Comparison of ENCODE assay signal across 8 mouse cellular contexts in the genomic region with DNA sequence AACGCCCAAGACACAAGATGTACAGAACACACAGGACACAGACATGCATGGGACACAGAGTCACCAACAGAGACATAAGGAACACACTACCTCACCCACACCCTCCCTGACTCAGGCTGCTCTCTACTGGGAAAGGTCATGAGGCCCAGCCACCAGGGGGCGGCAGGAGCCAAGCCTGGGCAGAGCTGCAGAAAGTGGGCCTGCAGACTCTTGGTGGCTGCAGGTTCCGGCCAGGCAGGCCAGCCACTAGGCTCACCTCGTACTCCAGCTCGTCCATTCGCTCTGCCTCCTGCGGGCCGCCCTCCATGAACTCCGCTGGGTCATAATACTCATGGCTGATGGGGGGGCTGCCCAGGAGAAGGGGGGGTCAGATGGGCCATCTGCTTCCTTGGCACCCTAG. TPM values are rescaled to one million over a fixed set of nuclear protein-coding genes. Genes with fewer than 3 reads are reported as not detected.
DNase-seq lines count a peak whose midpoint lies in the region; ATAC-seq lines count a peak whose summit lies in the region.

No protein-coding gene starts in this region.

- DNase-seq in CD8-positive naive resting alpha-beta T cell, adult 2 months (ENCODE audit: low read depth in 2 of 2, low spot score in 2 of 2) = peak; percentile 51 to 63
- DNase-seq in adrenal gland, postnatal 25 days = peak; percentile 72
- peak; percentile 56 to 67 for DNase-seq in lung, adult 18-20 months
- peak; percentile 68 for DNase-seq in thymus, postnatal 0 days (ENCODE audit: low spot score)

- WGBS in embryonic facial prominence, embryonic 12.5 days = 46% methylated on average over 9 of the region's 9 CpGs
- 34% methylated on average over 9 of the region's 9 CpGs for WGBS in heart, embryonic 12.5 days
- WGBS in kidney, embryonic 15.5 days = 42% methylated on average over 9 of the region's 9 CpGs
- WGBS in neural tube, embryonic 15.5 days = 43% methylated on average over 9 of the region's 9 CpGs

- H3K4me3 ChIP-seq in embryonic facial prominence, embryonic 12.5 days = no peak overlapping the region
- no peak overlapping the region for H3K4me3 ChIP-seq in heart, embryonic 12.5 days
- no peak overlapping the region for H3K4me3 ChIP-seq in kidney, embryonic 15.5 days (replicated peaks)
- H3K4me3 ChIP-seq in neural tube, embryonic 15.5 days (replicated peaks) = no peak overlapping the region

- H3K27ac ChIP-seq in embryonic facial prominence, embryonic 12.5 days = no peak overlapping the region
- H3K27ac ChIP-seq in heart, embryonic 12.5 days (ENCODE audit: poor library complexity, severe bottlenecking) = no peak overlapping the region
- no peak overlapping the region for H3K27ac ChIP-seq in kidney, embryonic 15.5 days
- no peak overlapping the region for H3K27ac ChIP-seq in neural tube, embryonic 15.5 days (replicated peaks)

- no peaks in the 10 kb centered on the region for H3K36me3 ChIP-seq in embryonic facial prominence, embryonic 12.5 days
- H3K36me3 ChIP-seq in heart, embryonic 12.5 days = no peaks in the 10 kb centered on the region
- H3K36me3 ChIP-seq in kidney, embryonic 15.5 days = peaks cover 6% of the 10 kb centered on the region; the same call in 1 of the 2 replicates
- peaks cover 7% of the 10 kb centered on the region for H3K36me3 ChIP-seq in neural tube, embryonic 15.5 days

- no peak overlapping the region for H3K4me2 ChIP-seq in embryonic facial prominence, embryonic 12.5 days (replicated peaks)
- no peak overlapping the region for H3K4me2 ChIP-seq in heart, embryonic 12.5 days
- H3K4me2 ChIP-seq in kidney, embryonic 15.5 days = no peak overlapping the region
- no peak overlapping the region for H3K4me2 ChIP-seq in neural tube, embryonic 15.5 days

- no peaks in the 10 kb centered on the region for H3K9me3 ChIP-seq in embryonic facial prominence, embryonic 12.5 days
- no peaks in the 10 kb centered on the region for H3K9me3 ChIP-seq in heart, embryonic 12.5 days (replicated peaks)
- H3K9me3 ChIP-seq in kidney, embryonic 15.5 days (replicated peaks) = no peaks in the 10 kb centered on the region
- H3K9me3 ChIP-seq in neural tube, embryonic 15.5 days (replicated peaks) = no peaks in the 10 kb centered on the region

- peaks cover 3% of the 10 kb centered on the region; the same call in 1 of the 2 replicates for H3K27me3 ChIP-seq in embryonic facial prominence, embryonic 12.5 days
- H3K27me3 ChIP-seq in heart, embryonic 12.5 days (replicated peaks) = 0 out of 2 replicates have a peak, but pooled peaks cover 8% of the 10 kb centered on the region
- peaks cover 15% of the 10 kb centered on the region for H3K27me3 ChIP-seq in kidney, embryonic 15.5 days
- H3K27me3 ChIP-seq in neural tube, embryonic 15.5 days (replicated peaks) = no peaks in the 10 kb centered on the region

- H3K9ac ChIP-seq in embryonic facial prominence, embryonic 12.5 days = no peak overlapping the region
- H3K9ac ChIP-seq in heart, embryonic 12.5 days = no peak overlapping the region
- no peak overlapping the region for H3K9ac ChIP-seq in kidney, embryonic 15.5 days
- no peak overlapping the region for H3K9ac ChIP-seq in neural tube, embryonic 15.5 days (replicated peaks)

- ATAC-seq in embryonic facial prominence, embryonic 12.5 days (ENCODE audit: insufficient number of reproducible peaks, insufficient read depth, low FRiP score, low TSS enrichment) = peak; percentile 70; the same call in 1 of the 2 replicates
- ATAC-seq in heart, embryonic 12.5 days (ENCODE audit: insufficient number of reproducible peaks, low FRiP score) = peak; percentile 45; the same call in 1 of the 2 replicates
- peak; percentile 78 for ATAC-seq in kidney, embryonic 15.5 days (replicated peaks; ENCODE audit: low FRiP score)
- ATAC-seq in neural tube, embryonic 15.5 days (ENCODE audit: low FRiP score) = peak; percentile 56; the same call in 1 of the 2 replicates

- H3K4me1 ChIP-seq in embryonic facial prominence, embryonic 12.5 days = no peaks in the 10 kb centered on the region
- no peaks in the 10 kb centered on the region for H3K4me1 ChIP-seq in heart, embryonic 12.5 days (replicated peaks)
- H3K4me1 ChIP-seq in kidney, embryonic 15.5 days = 0 out of 2 replicates have a peak, but pooled peaks cover 3% of the 10 kb centered on the region
- H3K4me1 ChIP-seq in neural tube, embryonic 15.5 days = no peaks in the 10 kb centered on the region

RNA-seq across cellular contexts. Expression of a gene that starts 11.7 kb away (rescaled TPM):
- total RNA-seq in adrenal gland, postnatal 25 days (2021) = 145 and 162 TPM in 2 replicates
- 140 and 143 TPM in 2 replicates for polyA plus RNA-seq in embryonic facial prominence, embryonic 12.5 days (2016; fragmentation: Nextera tagmentation; extraction: Ambion mirVana)
- 144 and 145 TPM in 2 replicates for polyA plus RNA-seq in heart, embryonic 12.5 days (2016; fragmentation: Nextera tagmentation; extraction: Ambion mirVana)
- 176 and 184 TPM in 2 replicates for polyA plus RNA-seq in kidney, embryonic 15.5 days (2015; fragmentation: Nextera tagmentation; extraction: Ambion mirVana)
- polyA plus RNA-seq in neural tube, embryonic 15.5 days (2015; fragmentation: Nextera tagmentation; extraction: Ambion mirVana) = 158 and 163 TPM in 2 replicates
- 235 and 241 TPM in 2 replicates for polyA plus RNA-seq in thymus, postnatal 0 days (2015; fragmentation: Nextera tagmentation; extraction: Ambion mirVana)

RNA-seq across cellular contexts. Expression of a gene that starts 11.8 kb away (rescaled TPM):
- 378 and 448 TPM in 2 replicates for total RNA-seq in adrenal gland, postnatal 25 days (2021)
- 161 and 172 TPM in 2 replicates for polyA plus RNA-seq in embryonic facial prominence, embryonic 12.5 days (2016; fragmentation: Nextera tagmentation; extraction: Ambion mirVana)
- polyA plus RNA-seq in heart, embryonic 12.5 days (2016; fragmentation: Nextera tagmentation; extraction: Ambion mirVana) = 270 and 279 TPM in 2 replicates
- polyA plus RNA-seq in kidney, embryonic 15.5 days (2015; fragmentation: Nextera tagmentation; extraction: Ambion mirVana) = 224 and 234 TPM in 2 replicates
- polyA plus RNA-seq in neural tube, embryonic 15.5 days (2015; fragmentation: Nextera tagmentation; extraction: Ambion mirVana) = 276 TPM in 2 replicates
- polyA plus RNA-seq in thymus, postnatal 0 days (2015; fragmentation: Nextera tagmentation; extraction: Ambion mirVana) = 191 and 203 TPM in 2 replicates

RNA-seq across cellular contexts. Expression of a gene that starts 24.3 kb away (rescaled TPM):
- total RNA-seq in adrenal gland, postnatal 25 days (2021) = 0.43 and 0.52 TPM in 2 replicates
- 5.6 and 9.6 TPM in 2 replicates for polyA plus RNA-seq in embryonic facial prominence, embryonic 12.5 days (2016; fragmentation: Nextera tagmentation; extraction: Ambion mirVana)
- polyA plus RNA-seq in heart, embryonic 12.5 days (2016; fragmentation: Nextera tagmentation; extraction: Ambion mirVana) = 72.5 and 75.2 TPM in 2 replicates
- polyA plus RNA-seq in kidney, embryonic 15.5 days (2015; fragmentation: Nextera tagmentation; extraction: Ambion mirVana) = 5.2 and 8.1 TPM in 2 replicates
- 3.6 and 4.8 TPM in 2 replicates for polyA plus RNA-seq in neural tube, embryonic 15.5 days (2015; fragmentation: Nextera tagmentation; extraction: Ambion mirVana)
- polyA plus RNA-seq in thymus, postnatal 0 days (2015; fragmentation: Nextera tagmentation; extraction: Ambion mirVana) = 1.1 and 1.4 TPM in 2 replicates

RNA-seq across cellular contexts. Expression of a gene that starts 26.3 kb away (rescaled TPM):
- 3.1 and 4.6 TPM in 2 replicates for total RNA-seq in adrenal gland, postnatal 25 days (2021)
- polyA plus RNA-seq in embryonic facial prominence, embryonic 12.5 days (2016; fragmentation: Nextera tagmentation; extraction: Ambion mirVana) = 1.7 and 2.1 TPM in 2 replicates
- polyA plus RNA-seq in heart, embryonic 12.5 days (2016; fragmentation: Nextera tagmentation; extraction: Ambion mirVana) = 0.42 and 0.54 TPM in 2 replicates
- 0.80 and 0.92 TPM in 2 replicates for polyA plus RNA-seq in kidney, embryonic 15.5 days (2015; fragmentation: Nextera tagmentation; extraction: Ambion mirVana)
- polyA plus RNA-seq in neural tube, embryonic 15.5 days (2015; fragmentation: Nextera tagmentation; extraction: Ambion mirVana) = 3.6 and 4.5 TPM in 2 replicates
- 0.17 and 0.26 TPM in 2 replicates for polyA plus RNA-seq in thymus, postnatal 0 days (2015; fragmentation: Nextera tagmentation; extraction: Ambion mirVana)

RNA-seq across cellular contexts. Expression of a gene that starts 41.6 kb away (rescaled TPM):
- 0.52 and 0.57 TPM in 2 replicates for total RNA-seq in adrenal gland, postnatal 25 days (2021)
- polyA plus RNA-seq in embryonic facial prominence, embryonic 12.5 days (2016; fragmentation: Nextera tagmentation; extraction: Ambion mirVana) = 0.24 and 0.29 TPM in 2 replicates
- 0.43 and 0.62 TPM in 2 replicates for polyA plus RNA-seq in heart, embryonic 12.5 days (2016; fragmentation: Nextera tagmentation; extraction: Ambion mirVana)
- 0.14 and 0.44 TPM in 2 replicates for polyA plus RNA-seq in kidney, embryonic 15.5 days (2015; fragmentation: Nextera tagmentation; extraction: Ambion mirVana)
- polyA plus RNA-seq in neural tube, embryonic 15.5 days (2015; fragmentation: Nextera tagmentation; extraction: Ambion mirVana) = 0.70 and 0.92 TPM in 2 replicates
- 0.09 and 0.10 TPM in 2 replicates for polyA plus RNA-seq in thymus, postnatal 0 days (2015; fragmentation: Nextera tagmentation; extraction: Ambion mirVana)
